Comparison of ENCODE assay signal across 9 mouse cellular contexts in the genomic region with DNA sequence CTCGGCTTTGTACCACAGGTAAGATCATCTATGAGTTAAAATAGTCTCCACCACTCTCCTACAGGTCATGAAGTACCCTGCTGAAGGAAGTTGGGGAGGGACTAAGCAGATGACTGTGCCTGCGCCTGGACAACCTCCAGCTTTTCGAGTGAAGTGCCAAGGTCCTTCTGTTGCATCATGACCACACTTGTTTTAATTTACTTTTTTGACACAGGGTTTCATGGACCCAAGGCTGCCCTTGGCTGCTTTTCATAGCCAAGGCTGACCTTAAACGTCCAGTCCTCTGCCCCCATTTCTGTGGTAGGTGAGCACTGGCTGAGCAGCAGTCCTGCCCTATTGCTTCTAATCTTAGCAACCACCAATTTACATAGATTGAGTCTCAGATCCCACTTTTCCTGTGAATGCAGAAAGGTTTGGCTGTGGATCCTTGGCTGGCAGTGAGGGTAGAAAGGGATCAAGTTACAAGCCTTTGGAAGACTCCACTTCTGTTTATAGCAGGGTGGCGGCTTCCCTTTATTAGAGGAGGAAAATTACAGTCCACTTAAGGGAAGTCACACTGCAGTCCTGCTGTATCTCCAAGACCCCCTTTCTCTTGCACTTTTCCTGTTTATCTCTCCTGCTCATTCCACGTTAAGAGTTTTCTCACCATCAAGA.
DNase-seq lines count a peak whose midpoint lies in the region; ATAC-seq and TF ChIP-seq lines count a peak whose summit lies in the region.
"Had no signal": no experiment of that assay in that cellular context is flagged by ENCODE, and none has a peak within 500 bp of the region (broad histone marks: within the 10 kb centered on the region; RNA-seq: fewer than 3 reads in every experiment).

No protein-coding gene starts in this region.

- no peaks in the 10 kb centered on the region for H3K9me3 ChIP-seq in heart, embryonic 10.5 days
- no peaks in the 10 kb centered on the region for H3K9me3 ChIP-seq in limb, embryonic 14.5 days (ENCODE audit: control insufficient read depth, low read length)
- H3K9me3 ChIP-seq: forebrain, embryonic 15.5 days had no signal

- H3K27me3 ChIP-seq in heart, embryonic 10.5 days (ENCODE audit: insufficient read depth, poor library complexity, severe bottlenecking), result no peaks in the 10 kb centered on the region
- no peaks in the 10 kb centered on the region for H3K27me3 ChIP-seq in limb, embryonic 14.5 days (ENCODE audit: control insufficient read depth, insufficient read depth, low read length)
- H3K27me3 ChIP-seq: forebrain, embryonic 15.5 days had no signal

- H3K4me1 ChIP-seq in heart, embryonic 10.5 days, result peaks cover 10% of the 10 kb centered on the region
- H3K4me1 ChIP-seq in limb, embryonic 14.5 days (ENCODE audit: control insufficient read depth, insufficient read depth, low read length), result peaks cover 10% of the 10 kb centered on the region
- H3K4me1 ChIP-seq: forebrain, embryonic 15.5 days had no signal

- H3K36me3 ChIP-seq in heart, embryonic 10.5 days, result no peaks in the 10 kb centered on the region
- no peaks in the 10 kb centered on the region for H3K36me3 ChIP-seq in limb, embryonic 14.5 days (ENCODE audit: control insufficient read depth, insufficient read depth, low read length)
- H3K36me3 ChIP-seq: forebrain, embryonic 15.5 days had no signal

- no peak for TF ChIP-seq POLR2A in limb, embryonic 14.5 days (IDR thresholded peaks at IDR 0.05; ENCODE audit: borderline replicate concordance, extremely low read depth, insufficient read depth, insufficient read length)

- no peak overlapping the region for H3K4me2 ChIP-seq in limb, embryonic 14.5 days (replicated peaks; ENCODE audit: low read depth, low read length, severe bottlenecking)
- H3K4me2 ChIP-seq: forebrain, embryonic 15.5 days had no signal

- ATAC-seq in limb, embryonic 14.5 days (ENCODE audit: low FRiP score, low read depth), result no peak
- ATAC-seq: forebrain, embryonic 15.5 days had no signal

- H3K9ac ChIP-seq in limb, embryonic 14.5 days (ENCODE audit: low read depth, low read length, severe bottlenecking), result no peak overlapping the region
- H3K9ac ChIP-seq: forebrain, embryonic 15.5 days had no signal

- WGBS in heart, embryonic 10.5 days, result 52% methylated on average over 6 of the region's 6 CpGs
- 36% methylated on average over 6 of the region's 6 CpGs for WGBS in limb, embryonic 14.5 days

- no peak for DNase-seq in heart, embryonic 10.5 days (ENCODE audit: low spot score)
- DNase-seq in heart, postnatal 4 days, result no peak
- peak; percentile 19 for DNase-seq in MN1 (ENCODE audit: low spot score)
- peak; percentile 17 for DNase-seq in embryo, embryonic 9.5 days (ENCODE audit: extremely low spot score)
- DNase-seq in limb, embryonic 14.5 days (ENCODE audit: low spot score), result peak; percentile 23
- DNase-seq in urinary bladder, adult 18-20 months (ENCODE audit: low spot score in 2 of 2), result no peak
- no peak for DNase-seq in left cerebral cortex, adult 8-10 months (ENCODE audit: low spot score in 2 of 2)
- DNase-seq in left cerebral cortex, adult 2 months (ENCODE audit: extremely low spot score in 1 of 2, low spot score in 2 of 2), result no peak

- TF ChIP-seq CTCF in left cerebral cortex, adult 2 months (IDR thresholded peaks at IDR 0.05), result no peak

- H3K27ac ChIP-seq in heart, embryonic 10.5 days, result peak overlapping the region; percentile 62
- H3K27ac ChIP-seq in limb, embryonic 14.5 days (replicated peaks; ENCODE audit: low read depth, low read length), result no peak overlapping the region
- no peak overlapping the region for H3K27ac ChIP-seq in left cerebral cortex, adult 2 months
- H3K27ac ChIP-seq: forebrain, embryonic 15.5 days had no signal

- intact Hi-C loops in left cerebral cortex, adult 2 months (cut with DNase I), result no loop called here

- H3K4me3 ChIP-seq in heart, embryonic 10.5 days, result no peak overlapping the region
- H3K4me3 ChIP-seq in limb, embryonic 14.5 days (replicated peaks; ENCODE audit: low read length), result no peak overlapping the region
- H3K4me3 ChIP-seq in left cerebral cortex, adult 2 months, result no peak overlapping the region
- H3K4me3 ChIP-seq: forebrain, embryonic 15.5 days had no signal

Comparison
In these comparisons a context has a peak if more than half of its experiments do, and no peak if none do; other contexts are left out.
1. DNase-seq: peak in MN1 (single experiment), embryo, embryonic 9.5 days (single experiment) and limb, embryonic 14.5 days (single experiment); none in heart, embryonic 10.5 days (single experiment), heart, postnatal 4 days (single experiment), urinary bladder, adult 18-20 months (0 of 2), left cerebral cortex, adult 8-10 months (0 of 2) and left cerebral cortex, adult 2 months (0 of 2).